Mouse (Mus musculus) embryo, embryonic 11 days (tissue): ENCODE data around the gene Syce1.
A peak's percentile ranks its signal among the peaks of the same experiment; 100 is the strongest.

ENCODE experiments used
- DNase-seq: peaks from one replicate; pipeline ENCODE4 v3.0.0-alpha.2; 2015

Gene Syce1

GRCm38 (mm10) chr7:140787406-140788052 is at the start of gene Syce1:
Gene Syce1 (minus strand): TSS chr7:140787852.
- DNase-seq, result no peak

- no peak for DNase-seq
Measured at GRCm38 (mm10) chr7:140836243-140837115, 48.8 kb upstream of the Syce1 start.

- no peak for DNase-seq
Measured at GRCm38 (mm10) chr7:140835758-140836087, 48.1 kb upstream of the Syce1 start.

GRCm38 (mm10) chr7:140834968-140835757 is 47.5 kb upstream of the Syce1 start, which contains the start of gene Urah:
Gene Urah (plus strand): TSS chr7:140835018.
- no peak for DNase-seq

- no peak for DNase-seq
Measured at GRCm38 (mm10) chr7:140833341-140833740, 45.7 kb upstream of the Syce1 start.

GRCm38 (mm10) chr7:140831447-140831846 is 43.8 kb upstream of the Syce1 start:
- DNase-seq, result no peak

GRCm38 (mm10) chr7:140828171-140828881 is 40.7 kb upstream of the Syce1 start:
- peak; percentile 60 for DNase-seq

GRCm38 (mm10) chr7:140822731-140823130 is 35.1 kb upstream of the Syce1 start:
- no peak for DNase-seq

GRCm38 (mm10) chr7:140821653-140822329 is 34.1 kb upstream of the Syce1 start, which contains the start of gene Zfp941:
Gene Zfp941 (minus strand): TSS chr7:140822178.
- peak; percentile 77 for DNase-seq

- DNase-seq, result no peak
Measured at GRCm38 (mm10) chr7:140821305-140821652, 33.6 kb upstream of the Syce1 start.

- DNase-seq, result no peak
Measured at GRCm38 (mm10) chr7:140820173-140820572, 32.5 kb upstream of the Syce1 start.

- DNase-seq, result no peak
Measured at GRCm38 (mm10) chr7:140812850-140813249, 25.2 kb upstream of the Syce1 start.

GRCm38 (mm10) chr7:140811714-140812113 is 24.1 kb upstream of the Syce1 start:
- no peak for DNase-seq

GRCm38 (mm10) chr7:140810496-140810895 is 22.8 kb upstream of the Syce1 start:
- no peak for DNase-seq

GRCm38 (mm10) chr7:140805704-140806103 is 18.1 kb upstream of the Syce1 start:
- peak; percentile 28 for DNase-seq

- DNase-seq, result no peak
Measured at GRCm38 (mm10) chr7:140802629-140803028, 15.0 kb upstream of the Syce1 start.

- no peak for DNase-seq
Measured at GRCm38 (mm10) chr7:140798212-140798611, 10.6 kb upstream of the Syce1 start.

- no peak for DNase-seq
Measured at GRCm38 (mm10) chr7:140797619-140798018, 10.0 kb upstream of the Syce1 start.

GRCm38 (mm10) chr7:140793541-140793940 is 5.9 kb upstream of the Syce1 start:
- no peak for DNase-seq

- no peak for DNase-seq
Measured at GRCm38 (mm10) chr7:140788053-140788435, 392 bp upstream of the Syce1 start.

- no peak for DNase-seq
Measured at GRCm38 (mm10) chr7:140780548-140780947, 7.1 kb downstream of the Syce1 start.
